Mouse (Mus musculus) ovary, postnatal 36 days (tissue): ENCODE results near the gene Cep55.
A peak's percentile ranks its signal among the peaks of the same experiment; 100 is the strongest.

Experiments
- DNase-seq: peaks from one replicate; pipeline ENCODE4 v3.0.0; 2022; ENCODE audit warnings: low spot score, mixed read lengths

Gene Cep55

DNA sequence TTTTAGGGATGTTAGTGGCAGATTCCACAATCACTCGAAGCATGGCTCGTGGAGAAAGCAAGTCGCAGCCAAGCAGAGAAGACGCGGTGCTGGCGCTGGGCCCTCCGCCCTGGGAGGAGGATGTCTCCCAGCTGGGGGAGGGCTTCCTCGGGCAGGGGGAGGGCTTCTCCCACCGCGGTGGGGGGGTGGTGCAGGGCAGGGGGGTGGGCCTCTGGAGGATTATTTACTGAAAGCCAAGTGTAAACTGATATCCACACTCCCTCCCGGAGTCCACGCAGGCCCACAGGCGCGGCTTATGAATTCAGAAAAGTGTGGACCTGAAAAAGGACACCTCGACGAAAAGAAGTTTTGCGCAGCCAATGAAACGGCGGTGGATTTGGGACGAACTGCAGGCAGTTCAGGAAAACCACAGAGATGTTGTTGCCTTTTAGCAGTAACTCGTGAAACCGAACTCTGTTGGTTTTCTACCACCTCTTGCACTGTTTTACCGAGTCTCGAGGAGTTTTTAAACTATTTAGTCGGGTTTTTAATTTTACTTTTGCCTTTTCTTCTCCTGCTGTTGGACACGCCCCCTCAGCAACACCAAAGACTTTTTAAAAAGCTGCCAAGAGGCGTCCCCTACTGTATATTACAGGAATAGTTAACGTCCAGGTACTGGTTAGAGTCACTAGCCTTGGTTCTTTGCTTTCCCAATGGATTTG lies 11.4 kb upstream of the Cep55 start, which contains the start of gene Myof:
Myof (minus strand) TSS at position 297 of the 701 bp plus-strand sequence.
- DNase-seq, result peak; percentile 68

DNA sequence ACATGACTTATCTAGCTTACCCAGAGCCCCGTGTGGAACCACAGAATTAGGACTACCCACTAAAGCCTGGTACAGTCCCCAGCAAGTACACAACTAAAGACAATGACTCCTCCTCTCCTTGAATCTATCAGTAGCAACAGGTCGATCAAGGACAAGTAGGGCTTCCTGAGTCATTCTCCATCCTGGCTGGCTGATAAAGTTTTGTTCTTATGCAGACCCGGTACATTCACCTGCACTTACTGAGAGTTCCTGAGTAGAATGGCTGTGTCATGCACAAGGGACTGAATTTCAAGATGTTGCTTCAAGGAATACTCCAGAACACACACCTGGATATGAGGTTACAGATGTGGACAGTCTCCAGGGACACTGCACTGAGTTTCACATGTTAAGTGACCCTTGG lies 9.6 kb upstream of the Cep55 start:
- DNase-seq, result no peak

DNA sequence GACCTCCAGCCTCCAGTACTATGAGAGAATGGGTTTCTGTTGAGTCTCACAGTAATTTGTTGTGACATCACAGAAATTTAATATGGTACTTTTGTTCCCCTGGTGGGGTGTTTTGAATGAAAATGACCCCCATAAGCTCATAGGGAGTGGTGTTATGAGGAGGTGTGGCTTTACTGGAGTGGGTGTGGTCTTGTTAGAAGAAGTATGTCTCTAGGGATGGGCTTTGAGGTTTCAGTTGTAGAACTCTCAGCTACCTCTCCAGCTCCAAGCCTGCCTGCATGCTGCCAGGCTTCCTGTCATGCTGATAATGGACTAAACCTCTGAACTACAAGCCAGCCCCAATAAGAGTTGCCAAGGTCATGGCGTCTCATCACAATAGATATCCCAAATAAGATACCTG lies 5.1 kb upstream of the Cep55 start:
- DNase-seq, result no peak

DNA sequence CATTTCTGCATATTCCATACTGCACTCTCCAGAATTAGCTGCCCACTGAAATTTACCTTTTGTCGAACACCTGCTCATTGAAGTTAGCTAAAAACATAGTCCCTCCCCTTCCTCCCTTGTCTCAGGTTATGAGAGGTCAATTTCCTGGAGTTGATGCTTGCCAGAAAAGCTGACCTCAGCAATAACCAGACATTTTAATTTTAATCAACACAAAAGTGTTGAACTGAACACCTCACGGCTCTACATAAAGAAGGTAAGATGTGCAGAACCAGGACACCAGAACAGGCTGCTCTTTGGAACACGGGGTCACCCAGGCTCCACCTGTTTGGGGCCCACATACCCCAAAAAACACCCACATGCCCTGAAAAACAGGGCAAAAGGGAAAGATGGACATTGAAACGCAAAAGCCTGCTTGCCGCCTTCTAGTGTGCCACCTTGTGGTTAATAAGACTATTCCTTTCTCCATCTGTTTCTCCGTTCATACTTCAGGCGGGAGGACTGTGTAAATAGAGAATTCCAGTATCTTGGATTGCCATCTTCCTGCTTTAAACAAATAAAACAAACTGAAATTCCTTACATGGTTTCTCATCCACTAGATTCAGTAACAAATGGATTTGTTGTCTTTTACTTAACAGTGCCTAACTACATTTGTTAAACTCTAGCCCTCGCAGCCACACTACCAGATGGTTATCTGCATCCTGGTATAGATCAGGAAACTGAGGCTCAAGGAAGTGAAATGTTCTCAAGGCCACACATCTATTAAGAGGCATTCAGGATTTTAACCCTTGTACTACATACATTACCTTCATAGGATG lies 1.4 kb upstream of the Cep55 start:
- no peak for DNase-seq

DNA sequence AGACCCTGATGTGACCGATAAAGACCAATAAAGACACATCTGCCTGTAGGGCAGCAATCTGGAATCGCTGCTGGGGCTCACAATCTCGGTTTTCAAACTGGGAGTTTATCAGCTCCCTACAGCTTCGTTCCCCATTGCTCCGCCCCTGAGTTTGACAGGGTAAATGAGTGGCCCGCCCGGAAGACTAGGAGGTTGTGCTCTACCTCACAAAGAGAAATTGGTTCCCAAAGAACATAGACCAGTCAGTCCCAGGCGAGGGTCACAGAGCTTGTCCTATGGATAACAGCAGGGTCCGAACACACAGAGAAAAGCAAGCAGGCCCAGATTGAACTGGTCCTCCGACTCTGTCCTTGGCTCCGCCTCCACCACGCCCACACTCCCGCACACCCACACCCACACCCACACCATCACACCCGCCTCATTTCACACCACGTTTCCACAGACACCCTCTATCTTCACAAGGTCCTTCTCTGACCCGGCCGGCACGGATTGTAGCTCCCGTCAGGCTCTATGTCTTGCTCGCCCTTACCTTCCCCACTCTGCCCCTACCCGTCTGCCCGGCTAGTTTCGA lies 577 bp upstream of the Cep55 start:
- peak; percentile 76 for DNase-seq

DNA sequence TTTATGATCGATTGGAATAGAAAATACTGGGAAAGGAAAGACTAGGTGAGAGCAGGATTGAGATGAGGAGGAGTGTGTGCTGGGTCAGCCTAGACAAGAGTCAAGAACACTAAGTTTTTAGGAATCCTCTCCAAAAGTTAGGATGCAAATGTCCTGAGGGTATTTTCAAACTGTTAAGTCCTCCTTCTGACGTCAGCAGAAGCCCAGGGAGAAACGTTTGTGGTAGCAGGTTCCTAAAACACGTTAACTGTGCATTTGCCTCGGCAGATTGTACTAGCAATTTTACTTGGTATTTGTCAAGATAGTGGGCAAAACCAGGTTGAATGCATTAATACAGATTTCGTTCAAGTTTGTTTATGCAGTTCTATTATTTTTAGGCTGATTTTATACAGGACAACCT lies 987 bp downstream of the Cep55 start:
- DNase-seq, result no peak

DNA sequence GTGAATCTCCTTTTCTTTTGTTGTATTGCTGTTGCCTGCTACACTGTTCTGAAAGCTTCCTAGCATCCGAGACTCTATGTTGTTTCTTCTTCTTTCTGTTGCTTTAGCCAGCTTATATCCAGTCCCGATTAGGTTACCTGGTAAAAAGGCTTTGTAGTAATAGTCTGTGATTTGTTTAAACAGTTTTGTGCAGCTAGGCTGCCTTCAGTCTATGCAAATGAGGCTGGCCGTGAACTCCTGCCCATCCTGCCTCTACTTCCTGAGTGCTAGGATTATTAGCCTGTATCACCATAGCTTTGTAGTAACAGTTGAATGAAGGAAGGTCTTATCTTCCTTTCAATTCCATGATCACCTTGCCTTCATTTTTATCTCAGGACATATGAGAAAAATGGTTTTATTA lies 1.5 kb downstream of the Cep55 start:
- DNase-seq, result no peak

DNA sequence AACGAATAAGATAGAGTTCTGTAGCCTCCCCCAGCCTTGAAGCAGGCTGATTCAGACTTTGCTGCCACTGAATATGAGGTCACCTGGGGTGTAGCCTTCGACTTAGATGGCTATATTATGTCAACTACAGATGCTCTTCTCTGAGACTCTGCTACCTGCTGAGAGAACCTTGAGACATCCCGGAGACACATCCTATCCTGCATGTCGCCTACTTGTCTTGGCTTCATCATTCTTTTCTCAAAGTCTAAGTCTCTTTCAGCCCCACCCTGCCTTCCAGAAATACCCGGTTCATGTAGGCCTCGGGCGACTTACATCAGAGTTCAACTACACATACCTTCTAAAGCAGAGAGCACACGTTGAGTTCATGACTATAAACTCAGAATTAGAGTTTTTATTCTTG lies 2.1 kb downstream of the Cep55 start:
- DNase-seq, result no peak

DNA sequence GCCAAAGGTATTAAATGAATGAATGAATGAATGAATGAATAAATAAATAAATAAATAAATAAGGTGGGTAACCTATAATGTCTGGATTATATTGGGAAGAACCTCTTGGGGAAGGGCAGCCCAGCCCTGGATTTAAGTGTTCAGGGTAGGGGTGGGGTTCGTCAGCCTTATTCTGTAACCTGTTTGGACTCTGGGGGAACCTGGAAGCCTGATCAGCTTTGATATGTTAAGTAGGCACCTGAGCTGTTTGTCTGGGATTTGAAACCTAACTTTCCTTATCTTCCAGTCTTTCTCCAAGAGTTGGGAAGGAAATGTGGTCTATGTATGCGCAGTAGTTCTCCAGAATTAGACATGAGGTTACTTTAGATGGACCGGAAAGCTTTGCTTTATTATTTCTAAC lies 8.4 kb downstream of the Cep55 start:
- no peak for DNase-seq

DNA sequence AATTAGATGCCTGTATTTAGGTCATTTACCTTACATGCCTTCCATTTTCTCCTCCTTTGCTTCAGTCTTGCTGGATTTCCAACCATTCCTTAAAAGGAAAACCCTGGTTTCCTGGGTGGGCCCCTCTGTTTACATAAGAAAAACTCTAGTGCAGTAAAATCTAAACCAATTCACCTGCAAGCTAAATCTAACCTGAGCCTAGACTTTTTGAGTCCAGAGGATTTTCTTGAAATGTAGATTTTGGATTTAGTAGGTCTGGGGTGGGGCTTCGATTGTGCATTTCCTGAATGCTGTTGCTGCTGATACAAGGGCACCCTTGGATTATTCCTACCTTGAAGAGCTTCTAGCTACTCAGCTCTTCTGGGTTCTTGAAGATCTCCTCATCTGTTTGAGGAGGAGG lies 9.2 kb downstream of the Cep55 start:
- no peak for DNase-seq

DNA sequence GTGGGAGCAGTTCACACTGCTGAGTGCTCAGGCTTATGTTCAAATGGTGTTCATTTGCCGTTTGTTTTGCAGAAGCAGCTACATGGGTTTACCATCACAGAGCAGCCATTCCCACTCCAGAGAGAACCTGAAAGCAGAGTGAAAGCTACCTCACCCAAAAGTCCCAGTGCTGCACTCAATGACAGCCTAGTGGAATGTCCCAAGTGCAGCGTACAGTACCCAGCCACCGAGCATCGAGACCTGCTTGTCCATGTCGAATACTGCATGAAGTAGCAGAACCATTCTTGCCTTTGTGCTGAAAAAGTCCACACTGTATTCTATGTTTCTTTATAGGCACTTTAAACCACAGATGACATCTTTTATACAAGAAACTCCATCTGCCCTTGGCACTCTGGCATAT lies 18.4 kb downstream of the Cep55 start:
- DNase-seq, result no peak

DNA sequence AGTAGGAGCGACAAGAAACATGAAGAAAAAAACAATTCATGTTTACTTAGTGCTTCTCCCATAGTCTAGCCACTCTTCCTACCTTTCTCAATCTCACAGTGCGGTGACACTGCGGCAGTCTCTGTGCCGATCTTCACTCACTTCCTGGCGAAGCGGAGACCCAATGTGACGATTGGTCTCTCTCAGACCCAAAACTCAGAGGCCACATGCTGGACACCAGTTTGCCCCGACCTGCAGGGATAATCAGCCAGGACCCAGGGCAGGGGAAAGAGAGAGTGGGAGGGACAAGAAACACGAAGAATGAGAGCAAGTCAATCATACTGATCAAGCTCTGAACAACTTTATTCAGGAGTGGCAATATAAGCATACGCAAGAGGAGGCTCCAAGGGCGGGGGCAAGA lies 20.2 kb downstream of the Cep55 start:
- DNase-seq, result no peak

DNA sequence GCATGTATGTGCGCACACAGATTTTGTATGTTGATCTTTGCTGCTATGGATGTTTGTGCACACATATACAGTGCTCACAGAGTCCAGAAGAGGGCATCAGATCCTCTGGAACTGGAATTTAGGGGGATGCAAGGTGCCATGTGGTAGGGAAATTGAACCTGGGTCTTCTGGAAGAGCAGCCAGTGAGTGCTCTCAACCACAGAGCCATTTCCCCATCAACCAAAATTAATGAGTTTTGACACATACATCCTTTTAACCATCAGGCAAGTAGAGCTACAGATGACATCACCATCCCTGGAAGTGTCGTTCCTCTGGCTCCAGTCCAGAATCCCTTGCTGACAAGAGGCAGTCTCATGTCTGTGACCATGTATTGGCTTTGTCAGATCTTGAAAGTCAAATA lies 21.4 kb downstream of the Cep55 start:
- no peak for DNase-seq

DNA sequence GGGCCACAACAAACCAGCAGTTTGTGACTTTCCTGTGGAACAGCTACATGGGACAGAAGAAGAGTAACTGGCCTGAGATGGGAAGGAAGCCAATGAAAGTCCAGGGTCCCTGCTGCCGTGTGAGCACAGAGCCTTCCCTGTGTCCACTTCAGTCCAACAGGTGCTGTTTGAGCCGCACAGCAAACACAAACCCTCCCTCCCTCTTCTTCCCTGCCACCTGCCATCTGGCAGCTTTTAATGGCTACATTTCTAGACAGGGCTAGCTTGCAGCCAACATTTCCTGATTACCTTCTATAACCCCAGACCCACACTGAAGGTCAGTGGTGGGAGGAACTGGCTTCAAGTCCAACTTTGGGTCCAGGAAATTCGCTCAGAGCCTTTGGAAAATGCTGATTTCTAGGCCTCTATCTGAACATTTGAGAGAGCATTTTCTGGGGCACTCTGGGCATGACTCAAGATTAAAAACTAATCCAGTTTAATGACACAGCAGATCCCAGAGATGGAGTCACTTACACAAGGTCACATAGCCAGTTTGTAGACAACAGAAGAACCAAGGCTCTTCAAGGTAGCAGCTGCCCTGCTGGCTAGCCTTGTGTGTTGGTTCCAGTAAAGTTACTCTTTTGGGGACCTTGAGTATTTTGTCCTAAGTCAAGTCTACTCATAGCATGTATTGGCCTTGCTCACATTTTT lies 23.2 kb downstream of the Cep55 start:
- no peak for DNase-seq

DNA sequence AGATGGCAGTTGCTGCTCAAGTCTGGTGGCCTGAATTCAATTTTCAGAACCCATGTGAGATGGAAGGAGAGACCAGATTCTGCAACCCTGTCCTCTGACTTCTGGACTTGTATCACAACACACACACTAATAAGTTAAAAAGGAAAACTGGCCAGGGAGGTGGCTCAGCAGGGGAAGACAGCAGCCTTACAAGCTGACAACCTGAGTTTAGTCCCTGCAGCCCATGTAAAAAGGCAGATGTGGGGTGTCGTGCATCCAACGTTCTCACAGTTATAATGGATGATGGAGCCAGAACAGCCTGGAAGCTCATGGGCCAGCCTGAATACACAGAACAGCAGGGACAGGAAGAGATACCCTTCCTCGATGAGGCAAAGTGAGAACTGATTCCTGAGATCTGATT lies 26.6 kb downstream of the Cep55 start:
- no peak for DNase-seq

DNA sequence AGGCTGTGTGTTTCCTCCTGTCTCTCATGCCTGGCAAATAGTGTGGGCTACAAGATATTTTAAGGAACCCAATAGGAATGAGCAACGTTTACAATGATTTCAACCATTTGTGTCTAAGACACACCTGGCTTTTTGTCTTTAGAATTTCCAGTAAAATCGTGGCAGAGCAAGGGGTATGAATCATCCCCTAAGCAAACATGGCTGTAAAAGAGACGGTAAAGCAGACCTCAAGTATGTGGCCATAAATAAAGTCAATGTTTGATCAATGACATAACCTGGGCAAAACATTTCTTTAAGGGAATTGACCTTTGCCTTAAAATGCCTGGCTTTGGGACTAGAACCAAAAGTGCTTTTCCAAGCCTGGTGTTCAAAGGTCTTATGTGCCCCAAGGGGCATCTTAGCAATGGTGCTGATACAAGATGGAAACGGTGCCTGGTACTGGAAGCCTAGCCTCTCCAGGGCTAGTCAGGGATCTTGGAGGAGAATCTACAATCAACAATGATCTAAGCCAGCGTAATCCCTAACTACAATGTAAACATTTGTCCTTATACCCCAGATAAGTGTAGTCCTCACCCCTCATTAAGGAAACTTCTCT lies 28.2 kb downstream of the Cep55 start:
- no peak for DNase-seq

DNA sequence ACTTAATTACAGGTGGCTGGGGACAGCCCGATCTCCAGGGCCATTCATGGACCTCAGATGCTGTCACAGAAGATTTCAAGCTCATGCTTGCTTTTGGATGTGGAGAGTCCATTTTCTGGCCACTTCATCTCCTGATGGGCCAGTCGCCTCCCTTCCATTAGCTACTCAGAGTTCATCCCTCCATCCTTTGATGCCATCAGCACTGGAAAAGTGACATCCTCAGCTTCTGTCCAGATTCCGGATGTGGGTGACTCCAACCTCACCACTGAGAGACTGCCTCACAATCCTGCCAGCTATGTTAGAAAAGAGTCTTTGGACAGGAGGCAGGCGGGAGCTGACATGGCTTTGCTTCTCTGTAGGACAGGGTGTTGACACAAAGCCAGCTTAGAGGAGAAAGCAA lies 31.0 kb downstream of the Cep55 start:
- no peak for DNase-seq

DNA sequence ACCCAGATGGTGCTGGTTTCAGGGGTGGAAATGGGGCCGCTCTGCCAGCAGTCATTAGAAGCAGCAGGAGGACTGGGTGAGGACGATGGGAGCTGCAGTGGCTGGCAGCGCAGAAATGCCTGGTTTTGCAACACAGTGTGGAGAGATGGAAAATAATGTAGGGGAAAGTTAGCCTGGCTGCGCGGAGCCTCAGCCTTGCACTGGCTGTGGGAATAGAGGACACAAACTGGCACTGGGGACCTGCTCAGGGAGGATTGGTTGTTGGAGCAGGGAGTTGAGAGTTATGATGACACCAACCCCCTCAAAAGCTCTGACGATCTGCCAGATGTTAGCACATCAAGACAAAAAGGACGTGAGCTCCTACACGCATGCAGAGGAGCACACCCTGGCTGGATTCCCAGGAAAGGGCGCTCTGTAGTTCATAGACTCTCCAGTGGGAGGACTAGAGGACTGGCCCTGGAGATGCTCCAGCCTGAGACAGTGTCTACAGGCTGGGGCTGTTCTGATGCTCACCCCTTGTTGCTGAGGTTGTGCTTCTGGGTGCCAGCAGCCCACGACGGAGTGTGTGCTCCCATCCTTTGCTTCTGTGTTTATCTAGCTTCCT lies 32.2 kb downstream of the Cep55 start:
- peak; percentile 54 for DNase-seq

DNA sequence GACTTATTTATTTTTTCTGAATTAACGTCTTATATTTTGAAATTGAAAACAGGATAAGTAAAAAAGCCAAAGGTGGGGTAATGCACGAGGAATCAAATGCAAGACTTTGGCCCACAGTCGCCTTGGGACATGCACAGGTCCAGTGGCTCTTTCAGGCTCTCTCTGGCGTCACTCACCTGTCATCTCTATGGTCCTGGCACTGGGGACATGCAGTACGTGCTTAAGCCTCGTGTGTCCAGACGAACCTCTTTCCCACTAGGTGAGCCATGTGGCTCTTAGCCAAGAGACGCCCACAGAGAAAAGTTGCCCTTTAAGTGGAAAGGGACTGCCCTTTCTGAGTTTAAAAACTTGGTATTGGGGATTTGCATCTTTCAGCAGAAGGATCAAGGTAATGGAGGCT lies 34.5 kb downstream of the Cep55 start:
- no peak for DNase-seq

DNA sequence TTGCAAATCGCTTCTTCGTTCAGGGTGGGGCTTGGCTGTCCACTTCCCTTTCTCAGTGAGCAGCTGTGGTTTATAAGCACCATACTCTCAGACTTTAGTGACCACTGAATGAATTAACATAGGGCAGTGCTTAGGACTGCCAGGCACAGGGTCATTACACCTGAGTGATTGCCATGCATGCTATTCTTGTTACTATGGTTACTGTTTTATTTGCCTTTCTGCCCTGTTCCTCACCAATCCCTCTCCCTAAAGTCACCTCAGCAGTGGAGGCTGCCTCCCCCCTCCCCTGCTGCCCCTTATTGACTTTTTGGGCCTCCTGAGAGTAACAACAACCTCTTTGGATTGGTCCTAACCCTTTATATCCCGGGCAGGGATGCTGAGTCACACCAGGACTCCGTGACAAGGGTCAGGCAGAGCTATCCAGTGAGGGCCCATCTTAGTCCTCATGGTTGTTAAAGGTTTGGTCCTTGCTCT lies 36.7 kb downstream of the Cep55 start:
- no peak for DNase-seq

DNA sequence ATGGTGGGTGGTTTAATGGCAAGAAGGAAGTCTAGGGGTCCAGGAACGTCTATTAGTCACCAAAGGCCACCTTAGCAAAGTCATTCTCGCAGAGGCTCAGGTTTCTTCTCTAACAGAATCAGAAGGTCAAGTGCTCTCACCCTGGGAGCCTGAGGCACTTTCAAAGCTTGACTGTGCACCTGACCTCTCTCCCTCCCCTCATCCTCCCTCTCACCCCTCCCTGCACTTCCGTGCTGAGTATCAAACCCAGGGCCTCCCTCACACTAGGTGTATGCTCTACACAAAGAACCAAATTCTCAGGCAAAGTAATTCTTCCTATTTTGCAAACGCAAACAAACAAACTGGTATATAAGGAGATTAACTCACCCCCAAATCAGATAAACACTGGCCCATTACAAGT lies 41.4 kb downstream of the Cep55 start:
- DNase-seq, result no peak
